Mouse (Mus musculus) neural tube, embryonic 11.5 days (tissue): Measurements from ENCODE around the gene Foxp1. TPM values are rescaled to one million over a fixed set of nuclear protein-coding genes. Genes with fewer than 3 reads are reported as not detected.

Experiments
- ATAC-seq: fragments of 200-750 bp; cut with Nextera tagmentation; 2 replicates; pipeline ENCODE4 v1.8.0; 2017; ENCODE audit warnings: moderate number of reproducible peaks, mild to moderate bottlenecking, moderate TSS enrichment, moderate library complexity; ENCODE audit not compliant: insufficient read depth, low FRiP score, low TSS enrichment
- DNase-seq: peaks from one replicate; pipeline ENCODE4 v3.0.0-alpha.2; 2015; ENCODE audit warnings: low spot score
- H3K27ac ChIP-seq: fragments of 300-500 bp; sonication (generic); 2 replicates; pipeline ENCODE4 v1.5.1; 2014; ENCODE audit warnings: low read depth, mild to moderate bottlenecking, low read length
- H3K27me3 ChIP-seq: fragments of 300-500 bp; sonication (generic); 2 replicates; pipeline ENCODE4 v1.6.1; 2014; ENCODE audit warnings: mild to moderate bottlenecking, low read length, mixed read lengths; ENCODE audit not compliant: control insufficient read depth, insufficient read depth
- H3K36me3 ChIP-seq: fragments of 300-500 bp; sonication (generic); 2 replicates; pipeline ENCODE4 v1.6.1; 2014; ENCODE audit warnings: mild to moderate bottlenecking, low read length, moderate library complexity, mixed read lengths; ENCODE audit not compliant: control insufficient read depth, insufficient read depth
- H3K4me1 ChIP-seq: fragments of 300-500 bp; sonication (generic); 2 replicates; pipeline ENCODE4 v1.6.1; 2014; ENCODE audit warnings: low read length, mixed read lengths; ENCODE audit not compliant: control insufficient read depth, insufficient read depth
- H3K4me2 ChIP-seq: fragments of 300-500 bp; sonication (generic); 2 replicates; pipeline ENCODE4 v1.6.1; 2014; ENCODE audit warnings: low read depth, mild to moderate bottlenecking, moderate library complexity
- H3K4me3 ChIP-seq: fragments of 300-500 bp; sonication (generic); 2 replicates; pipeline ENCODE4 v1.5.1; 2014; ENCODE audit warnings: low read depth, low read length
- H3K9ac ChIP-seq: fragments of 300-500 bp; sonication (generic); 2 replicates; pipeline ENCODE4 v1.6.1; 2014; ENCODE audit warnings: mild to moderate bottlenecking, low read length
- H3K9me3 ChIP-seq: fragments of 300-500 bp; sonication (generic); 2 replicates; pipeline ENCODE4 v1.6.1; 2016; ENCODE audit warnings: low read length; ENCODE audit not compliant: control insufficient read depth
- WGBS: fragments of 180-500 bp; shearing (Covaris S2); extraction: QIAGEN DNeasy Blood & Tissue Kit; methylation state at CpG from one replicate; pipeline ENCODE4 v1.1.7; 2014; 5-methylcytosine and 5-hydroxymethylcytosine counted together
- polyA plus RNA-seq: library from polyadenylated mRNA; unstranded; fragments of >200 nt; fragmentation: Nextera tagmentation; extraction: Ambion mirVana; gene quantifications from 2 replicates; pipeline ENCODE4 v1.2.1, GENCODE M21; 2014

Gene Foxp1
- polyA plus RNA-seq, 1 experiment from 2014 or later = 116 TPM

DNA sequence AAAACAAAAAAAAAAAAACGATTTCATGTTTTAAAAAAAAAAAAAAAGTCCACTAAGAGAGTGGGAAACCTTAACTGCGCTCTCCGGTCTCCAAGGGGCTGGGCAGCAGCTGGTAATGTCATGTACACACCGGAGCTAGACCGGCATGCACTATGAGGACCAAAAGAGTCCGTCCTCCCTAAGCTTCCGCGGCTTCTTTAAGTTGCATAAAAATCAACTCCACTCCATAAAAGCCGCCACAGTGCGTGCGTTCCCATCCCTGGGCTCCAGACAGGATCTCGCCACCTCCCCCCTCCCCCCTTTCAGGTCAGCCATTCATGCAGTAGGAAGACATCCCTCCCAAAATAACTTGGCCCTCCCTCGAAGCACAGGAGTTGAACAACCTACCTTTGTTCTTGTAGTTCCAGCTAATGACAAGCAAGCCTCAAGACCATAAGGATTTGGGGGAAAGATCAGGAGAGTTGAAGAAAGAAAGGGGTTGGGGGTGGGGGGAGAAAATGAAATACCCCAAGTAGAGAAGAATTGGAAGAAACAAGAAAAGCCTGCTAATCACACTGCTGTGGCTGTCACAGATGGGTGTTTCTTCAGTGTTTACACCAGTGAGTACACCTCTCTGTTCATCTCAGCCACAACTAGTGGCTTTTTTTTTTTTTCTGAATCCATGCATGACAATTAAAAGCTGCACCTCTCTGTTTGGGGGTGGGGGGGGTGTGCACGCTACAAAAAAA lies 318.3 kb downstream of the Foxp1 start:
- ATAC-seq = no peak
- Histone ChIP-seq H3K9ac (no peak overlapping the region), H3K27me3 (no peaks in the 10 kb centered on the region), H3K4me1 (peaks cover 68% of the 10 kb centered on the region), H3K4me2 (peak overlapping the region; percentile 33), H3K4me3 (no peak overlapping the region), H3K27ac (0 out of 2 replicates have a peak overlapping the region, but pooled peaks have one; percentile 29), H3K36me3 (no peaks in the 10 kb centered on the region), H3K9me3 (no peaks in the 10 kb centered on the region)
- peak; percentile 50 for DNase-seq
- 2% methylated on average over 14 of the region's 14 CpGs for WGBS

DNA sequence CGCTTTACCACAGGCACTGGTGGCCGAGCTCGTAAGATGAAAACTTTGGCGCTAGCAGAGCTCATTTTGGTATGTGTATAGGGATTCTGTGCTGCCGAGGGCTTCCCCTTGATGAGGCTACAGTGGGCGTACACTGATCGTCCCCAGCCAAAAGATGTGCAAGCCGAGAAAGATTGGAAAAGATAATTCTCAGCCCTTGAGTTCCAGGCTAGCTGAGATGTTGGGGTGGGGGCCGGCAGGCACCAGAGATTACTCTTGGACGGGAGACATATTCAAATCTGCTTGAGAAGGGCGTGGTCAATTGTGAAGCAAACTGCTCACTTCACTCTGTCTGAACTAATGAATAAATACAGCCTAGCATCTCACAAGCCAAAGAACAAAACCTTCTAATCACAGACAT lies 319.3 kb downstream of the Foxp1 start:
- no peak overlapping the region for H3K9ac ChIP-seq
- no peak overlapping the region for H3K4me3 ChIP-seq
- H3K9me3 ChIP-seq = no peaks in the 10 kb centered on the region
- DNase-seq = no peak
- H3K4me2 ChIP-seq = no peak overlapping the region
- H3K27me3 ChIP-seq = no peaks in the 10 kb centered on the region
- WGBS = 31% methylated on average over 11 of the region's 11 CpGs
- no peak overlapping the region for H3K27ac ChIP-seq
- ATAC-seq = no peak
- H3K36me3 ChIP-seq = no peaks in the 10 kb centered on the region
- H3K4me1 ChIP-seq = peaks cover 68% of the 10 kb centered on the region

DNA sequence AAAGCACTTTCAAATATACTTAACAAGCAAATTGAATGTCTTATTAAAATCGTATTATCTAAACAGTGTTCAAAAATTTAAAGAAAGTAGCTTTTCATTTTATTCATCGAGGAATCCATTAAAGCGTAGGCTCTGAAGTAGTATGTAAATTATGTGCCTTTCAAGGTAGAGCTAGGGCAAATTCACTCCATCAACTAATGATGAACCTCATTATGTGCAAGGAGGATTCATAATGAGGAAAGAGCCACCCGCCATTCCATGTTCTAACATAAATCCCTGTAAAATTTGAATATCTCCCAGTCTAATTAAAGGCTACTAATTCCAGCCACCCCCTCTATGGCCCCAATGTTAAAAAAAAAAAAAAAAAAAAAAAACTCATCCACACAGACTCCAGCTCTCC lies 319.7 kb downstream of the Foxp1 start:
- Histone ChIP-seq H3K4me2 (no peak overlapping the region), H3K9me3 (no peaks in the 10 kb centered on the region), H3K27me3 (no peaks in the 10 kb centered on the region), H3K27ac (no peak overlapping the region), H3K4me1 (peaks cover 68% of the 10 kb centered on the region), H3K36me3 (no peaks in the 10 kb centered on the region), H3K4me3 (no peak overlapping the region), H3K9ac (no peak overlapping the region)
- WGBS = 74% methylated on average over 4 of the region's 4 CpGs
- no peak for ATAC-seq
- DNase-seq = no peak

DNA sequence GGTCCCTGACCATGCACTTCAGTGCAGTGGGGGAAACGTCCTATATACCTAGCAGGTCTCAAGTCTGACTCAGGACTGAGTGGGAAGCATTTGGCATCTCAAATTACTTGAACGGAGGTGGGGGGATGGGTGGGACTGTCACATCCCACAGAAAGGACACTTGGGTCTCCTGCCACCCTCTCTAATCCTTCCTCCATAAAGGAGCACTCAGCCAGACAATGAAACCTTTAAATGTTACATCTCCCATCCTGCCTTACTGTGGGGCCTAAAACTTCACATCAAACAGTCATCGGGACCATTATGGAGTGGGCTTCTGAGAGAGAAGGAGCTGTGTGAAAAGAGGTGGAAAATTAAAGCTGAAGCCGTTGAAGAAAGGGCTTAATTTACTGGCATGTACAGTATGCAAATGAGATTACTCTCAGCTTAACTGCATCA lies 321.2 kb downstream of the Foxp1 start:
- peak; percentile 56 for ATAC-seq

DNA sequence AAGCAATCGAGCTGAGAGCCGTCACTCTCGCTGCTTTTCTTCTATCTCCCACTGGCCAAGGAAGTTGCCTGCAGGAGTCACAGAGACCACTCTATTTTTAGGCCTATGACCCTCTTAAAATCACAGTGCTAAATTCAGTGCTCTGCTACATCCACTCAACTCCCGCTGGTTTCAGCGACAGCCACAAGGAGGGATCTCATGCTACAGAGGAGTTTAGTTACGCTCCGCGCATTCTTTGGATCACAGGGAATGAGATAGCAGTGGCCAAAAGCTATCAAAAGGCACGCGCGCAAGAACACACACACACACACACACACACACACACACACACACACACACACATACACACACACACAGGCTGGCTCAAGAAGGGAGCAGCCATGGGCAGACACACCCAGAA lies 321.9 kb downstream of the Foxp1 start:
- Histone ChIP-seq H3K9me3 (no peaks in the 10 kb centered on the region), H3K27ac (no peak overlapping the region), H3K4me3 (no peak overlapping the region), H3K4me1 (peaks cover 47% of the 10 kb centered on the region), H3K27me3 (no peaks in the 10 kb centered on the region), H3K9ac (no peak overlapping the region), H3K4me2 (no peak overlapping the region), H3K36me3 (no peaks in the 10 kb centered on the region)
- ATAC-seq (no peak), DNase-seq (peak; percentile 47)
- WGBS = 13% methylated on average over 11 of the region's 11 CpGs

More for the DNA sequence above, 321.2 kb downstream of the Foxp1 start:
- Histone ChIP-seq H3K9ac (no peak overlapping the region), H3K9me3 (no peaks in the 10 kb centered on the region), H3K27me3 (no peaks in the 10 kb centered on the region), H3K4me1 (peaks cover 53% of the 10 kb centered on the region), H3K36me3 (no peaks in the 10 kb centered on the region), H3K4me2 (no peak overlapping the region), H3K27ac (peak overlapping the region; percentile 67; the same call in 1 of the 2 replicates), H3K4me3 (no peak overlapping the region)
- 3% methylated on average over 4 of the region's 4 CpGs for WGBS
- DNase-seq = peak; percentile 31

DNA sequence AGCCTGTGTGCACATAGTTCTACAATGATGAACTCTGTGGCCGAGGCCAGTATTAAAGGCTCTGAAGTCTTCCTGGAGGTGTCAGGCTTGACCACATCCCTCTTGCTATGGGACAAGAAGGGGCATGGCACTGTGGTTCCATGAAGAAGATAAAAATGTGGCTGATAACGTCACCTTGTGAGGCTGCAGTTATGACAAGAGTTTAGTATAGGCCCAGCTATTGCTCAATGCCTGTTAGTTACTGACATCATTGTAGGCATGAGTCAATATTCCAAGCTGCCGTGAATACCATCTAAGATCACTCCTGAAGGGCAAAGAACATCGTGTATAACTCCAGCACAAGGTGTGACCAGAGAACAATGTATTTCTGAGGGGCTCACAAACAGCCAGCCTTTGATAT lies 323.2 kb downstream of the Foxp1 start:
- H3K4me3 ChIP-seq = no peak overlapping the region
- H3K9ac ChIP-seq = no peak overlapping the region
- 88% methylated on average over 4 of the region's 4 CpGs for WGBS
- H3K27me3 ChIP-seq = no peaks in the 10 kb centered on the region
- no peak for ATAC-seq
- H3K9me3 ChIP-seq = no peaks in the 10 kb centered on the region
- peaks cover 35% of the 10 kb centered on the region for H3K4me1 ChIP-seq
- H3K27ac ChIP-seq = no peak overlapping the region
- no peak overlapping the region for H3K4me2 ChIP-seq
- H3K36me3 ChIP-seq = no peaks in the 10 kb centered on the region
- DNase-seq = no peak

DNA sequence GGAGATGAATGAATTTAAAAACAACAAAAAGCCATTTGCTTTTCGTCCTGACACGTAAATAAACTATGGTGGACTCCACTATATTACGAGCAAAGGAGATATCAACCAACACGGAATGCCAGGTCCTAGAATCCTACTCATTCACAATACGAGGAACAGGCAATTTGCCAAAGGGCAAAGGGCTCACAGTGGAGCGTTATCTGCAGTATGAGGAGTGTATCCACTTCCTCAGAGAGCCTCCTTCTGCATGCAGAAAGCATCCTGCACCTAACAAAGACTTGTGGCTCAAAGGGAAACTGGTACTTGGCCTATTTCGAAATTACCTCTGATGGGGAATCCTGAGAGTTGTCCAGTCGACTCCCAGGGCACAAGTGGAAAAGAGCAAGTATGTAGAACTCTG lies 328.8 kb downstream of the Foxp1 start:
- ATAC-seq (no peak), DNase-seq (no peak)
- no peak overlapping the region for H3K27ac ChIP-seq
- no peak overlapping the region for H3K4me2 ChIP-seq
- H3K9ac ChIP-seq = no peak overlapping the region
- H3K4me3 ChIP-seq = no peak overlapping the region
- 70% methylated on average over 8 of the region's 8 CpGs for WGBS
- H3K9me3 ChIP-seq = no peaks in the 10 kb centered on the region
- H3K27me3 ChIP-seq = no peaks in the 10 kb centered on the region
- no peaks in the 10 kb centered on the region for H3K36me3 ChIP-seq
- peaks cover 5% of the 10 kb centered on the region; the same call in 1 of the 2 replicates for H3K4me1 ChIP-seq

DNA sequence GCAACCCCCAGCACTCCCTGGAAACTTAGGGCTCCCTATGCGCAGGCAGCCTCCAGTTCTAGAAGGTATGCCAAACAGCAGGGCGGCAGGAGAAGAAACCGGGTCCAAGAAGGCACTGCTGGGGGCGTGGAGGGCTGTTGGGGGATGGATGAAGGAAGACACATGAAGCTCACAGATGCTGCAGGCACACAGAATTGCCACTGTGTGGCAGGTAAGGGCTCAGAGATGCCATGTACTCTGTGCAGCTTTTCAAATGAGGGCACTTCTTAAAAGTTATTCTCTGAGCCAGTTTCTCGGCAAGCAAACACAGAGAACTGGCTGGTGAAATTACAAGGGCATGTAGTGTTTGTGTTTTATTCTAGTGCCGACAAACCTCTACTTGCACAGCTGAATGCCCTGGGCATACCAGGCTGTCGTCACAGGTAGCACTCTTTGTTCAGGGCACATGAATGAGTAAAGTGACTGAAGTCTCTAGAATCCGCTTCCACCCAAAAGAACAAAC lies 330.8 kb downstream of the Foxp1 start:
- 67% methylated on average over 8 of the region's 8 CpGs for WGBS
- ATAC-seq = no peak
- Histone ChIP-seq H3K9me3 (no peaks in the 10 kb centered on the region), H3K27ac (no peak overlapping the region), H3K4me2 (no peak overlapping the region), H3K27me3 (no peaks in the 10 kb centered on the region), H3K4me3 (no peak overlapping the region), H3K36me3 (no peaks in the 10 kb centered on the region), H3K4me1 (peaks cover 7% of the 10 kb centered on the region; the same call in 1 of the 2 replicates), H3K9ac (no peak overlapping the region)
- no peak for DNase-seq

DNA sequence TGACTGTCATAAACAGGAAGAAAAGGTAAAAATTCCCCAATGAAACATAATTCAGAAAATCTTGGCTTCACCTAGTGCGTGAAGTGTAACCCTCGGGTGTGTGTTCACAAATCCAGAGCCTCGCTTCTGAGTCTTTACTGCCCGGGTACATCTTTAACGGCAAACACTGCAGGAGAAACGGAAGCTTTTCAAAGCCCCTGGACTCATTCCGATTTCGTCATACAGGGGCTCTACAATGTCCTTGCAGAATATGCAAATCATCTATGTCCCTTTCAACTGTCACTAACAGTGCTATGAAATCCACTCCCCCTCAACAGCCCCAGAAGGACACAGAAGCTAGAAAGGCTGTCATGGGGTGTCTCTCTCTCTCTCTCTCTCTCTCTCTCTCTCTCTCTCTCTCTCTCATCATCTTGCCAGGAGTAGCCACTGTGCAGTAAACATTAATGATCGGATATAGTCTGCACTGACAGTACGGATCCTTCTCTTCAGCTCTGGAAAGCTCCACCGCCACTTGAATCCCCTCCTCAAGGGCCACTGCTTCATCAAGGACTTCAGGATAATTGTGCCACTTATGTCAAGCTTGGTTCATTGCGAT lies 331.4 kb downstream of the Foxp1 start:
- H3K27ac ChIP-seq = no peak overlapping the region
- no peaks in the 10 kb centered on the region for H3K36me3 ChIP-seq
- H3K27me3 ChIP-seq = no peaks in the 10 kb centered on the region
- ATAC-seq (no peak), DNase-seq (no peak)
- H3K4me1 ChIP-seq = peaks cover 7% of the 10 kb centered on the region; the same call in 1 of the 2 replicates
- WGBS = 70% methylated on average over 12 of the region's 12 CpGs
- no peak overlapping the region for H3K9ac ChIP-seq
- H3K4me3 ChIP-seq = no peak overlapping the region
- H3K4me2 ChIP-seq = no peak overlapping the region
- H3K9me3 ChIP-seq = no peaks in the 10 kb centered on the region
